Mouse (Mus musculus) erythroblast, embryonic 14.5 days (primary cell): Measurements from ENCODE around the gene Gas7.

Experiments
- GATA1 ChIP-seq: IDR thresholded peaks from 2 replicates; pipeline ENCODE4 v1.6.1; 2012; ENCODE audit warnings: low read length, inconsistent platforms, mixed read lengths
- TAL1 ChIP-seq: IDR thresholded peaks from 3 replicates; pipeline ENCODE4 v1.6.1; 2012; ENCODE audit warnings: low read length, inconsistent platforms, mixed read lengths

DNA sequence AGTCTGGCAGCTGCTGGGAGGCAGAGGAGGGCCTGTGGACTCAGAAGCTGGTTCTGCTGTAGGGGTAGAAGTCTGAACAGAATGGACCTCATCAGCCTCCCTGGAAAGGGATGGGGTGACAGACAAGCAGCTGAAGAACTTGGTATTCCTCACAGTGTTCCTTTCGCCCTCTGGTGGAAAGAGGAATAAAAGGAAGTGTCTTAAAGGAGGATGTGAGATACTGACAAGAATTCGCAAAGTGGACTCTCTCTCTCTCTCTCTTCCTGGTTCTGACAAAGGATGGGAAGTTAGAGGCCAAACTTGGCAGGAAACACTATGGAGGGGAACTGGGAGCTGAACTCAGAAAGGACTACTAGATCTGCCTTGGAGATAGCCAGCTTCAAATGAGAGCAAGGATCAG is 2.9 kb downstream of the Gas7 start:
- TF ChIP-seq GATA1 (no peak), TAL1 (no peak)
